Mouse (Mus musculus) regulatory T cell (primary cell): ENCODE results near the gene Nfkb1.

Experiments
- in situ Hi-C: fragments of 300-600 bp; cut with MboI, MseI; formaldehyde crosslinking; loops from one replicate; pipeline ENCODE4 v1.15.1; 2025; ENCODE audit warnings: high pct_unique_total_duplicates

The Nfkb1 gene

GRCm38 (mm10) chr3:135702658-135703057 lies 11.3 kb upstream of the Nfkb1 start:
- in situ Hi-C loops, result no loop called here

GRCm38 (mm10) chr3:135699523-135700264 lies 8.3 kb upstream of the Nfkb1 start:
- in situ Hi-C loops, result no loop called here

GRCm38 (mm10) chr3:135698466-135698975 lies 7.2 kb upstream of the Nfkb1 start:
- in situ Hi-C loops, result no loop called here

DNA sequence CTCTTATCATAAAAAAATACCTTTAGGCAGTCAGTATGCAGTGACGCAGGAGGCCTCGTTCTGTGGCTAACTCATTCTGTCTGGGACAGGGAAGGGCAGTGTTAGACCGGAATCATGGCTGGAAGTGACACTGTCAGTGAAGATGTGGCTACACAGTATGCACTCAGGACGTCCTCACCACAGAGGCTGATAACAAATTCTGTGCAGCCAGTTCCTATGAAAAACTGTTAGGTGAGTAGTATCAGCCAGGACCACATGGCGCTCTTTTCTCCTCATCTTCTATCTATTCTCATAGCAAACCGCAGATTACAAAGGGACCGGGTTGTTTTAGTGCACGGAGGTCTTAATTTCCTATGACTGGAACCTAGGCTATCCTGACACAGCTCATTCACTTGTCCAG lies 4.9 kb upstream of the Nfkb1 start:
- in situ Hi-C loops, result no loop called here

GRCm38 (mm10) chr3:135692999-135693398 lies 1.7 kb upstream of the Nfkb1 start:
- in situ Hi-C loops, result no loop called here

GRCm38 (mm10) chr3:135690568-135691190 lies 668 bp downstream of the Nfkb1 start:
- in situ Hi-C loops, result no loop called here

- in situ Hi-C loops, result no loop called here
Observed at GRCm38 (mm10) chr3:135689773-135690567, 1.4 kb downstream of the Nfkb1 start.

DNA sequence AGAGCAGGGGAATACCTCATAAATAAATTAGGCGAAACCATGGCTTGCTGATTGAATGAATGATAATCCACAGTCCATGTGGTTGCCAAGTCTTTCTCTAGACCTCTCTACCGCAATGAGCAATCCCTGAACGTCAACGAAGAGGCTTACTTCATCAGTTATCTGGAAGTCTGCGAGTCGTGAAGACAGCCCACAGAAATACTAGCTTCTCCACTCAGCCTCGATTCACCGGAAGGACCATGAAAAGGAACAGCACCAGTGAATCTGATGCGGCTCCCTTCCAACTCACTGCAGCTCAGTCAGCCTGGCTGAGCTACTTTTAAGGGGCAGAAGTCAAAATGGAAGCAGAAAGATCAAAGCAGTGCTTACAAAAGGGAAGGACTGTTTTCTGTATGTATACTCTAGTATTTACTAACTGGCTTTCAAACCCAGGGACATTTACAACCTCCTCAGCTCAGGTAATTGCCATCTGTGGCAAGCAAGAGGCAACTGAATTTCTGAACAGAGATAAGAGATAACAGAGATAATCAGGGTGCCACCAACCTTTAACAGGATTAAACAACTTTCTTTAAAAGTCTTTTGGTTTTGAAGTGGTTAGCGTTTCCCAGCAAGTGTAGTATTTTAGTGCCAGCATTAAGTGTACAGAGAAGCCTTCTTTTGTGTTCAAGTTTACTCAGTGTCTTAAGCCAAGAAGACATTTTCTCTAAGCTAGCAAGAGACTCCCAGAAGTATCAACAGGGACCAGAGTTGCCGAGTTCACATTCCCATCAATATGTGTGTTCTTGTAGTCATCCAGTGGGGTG lies 2.2 kb downstream of the Nfkb1 start:
- in situ Hi-C loops, result no loop called here

- in situ Hi-C loops, result no loop called here
Observed at GRCm38 (mm10) chr3:135687965-135688364, 3.4 kb downstream of the Nfkb1 start.

- in situ Hi-C loops, result no loop called here
Observed at GRCm38 (mm10) chr3:135686419-135686818, 4.9 kb downstream of the Nfkb1 start.

DNA sequence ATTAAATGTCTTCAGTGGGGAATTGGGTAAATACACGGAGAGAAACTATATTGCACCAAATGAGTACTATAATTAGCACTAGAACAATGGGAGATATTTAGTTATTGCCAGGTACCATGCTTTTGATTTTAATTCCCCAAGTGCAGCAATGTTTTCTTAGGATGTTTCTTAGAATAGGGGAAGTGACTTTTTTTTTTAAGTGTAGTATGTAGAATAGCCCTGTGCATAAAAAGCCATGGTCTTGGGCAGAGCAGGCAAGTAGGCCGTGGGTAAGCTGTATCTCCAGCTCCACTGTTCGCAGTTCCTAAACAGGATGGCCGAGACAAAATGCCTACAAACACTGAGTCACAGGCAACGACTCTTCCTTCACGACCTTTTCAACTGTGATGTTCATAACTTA lies 8.1 kb downstream of the Nfkb1 start:
- in situ Hi-C loops, result no loop called here

GRCm38 (mm10) chr3:135682240-135682639 lies 9.1 kb downstream of the Nfkb1 start:
- in situ Hi-C loops, result no loop called here

DNA sequence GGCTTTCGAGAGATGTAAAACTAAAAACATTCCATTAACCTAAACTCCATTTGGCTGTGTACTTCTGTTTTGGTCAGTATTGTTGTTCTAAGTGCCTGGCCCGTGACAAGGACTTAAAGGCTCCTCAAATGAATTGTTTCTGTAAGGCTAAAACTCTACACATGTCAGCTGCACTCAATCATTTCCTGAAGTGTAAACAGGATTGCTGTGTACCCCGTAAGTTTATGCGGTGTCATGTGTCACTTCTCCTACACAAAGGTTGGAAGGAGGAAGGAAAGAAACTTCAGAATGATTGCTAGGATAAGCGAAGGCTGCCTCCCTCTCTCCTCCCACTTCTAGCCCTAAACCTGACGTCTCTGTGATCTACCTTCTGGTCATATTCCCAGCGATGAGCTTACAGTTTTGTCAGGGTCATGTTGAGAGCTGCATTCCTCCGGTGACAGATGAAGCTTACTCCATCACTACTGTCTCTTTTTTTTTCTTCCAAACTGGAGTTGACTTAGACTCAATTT lies 10.0 kb downstream of the Nfkb1 start:
- in situ Hi-C loops, result no loop called here

DNA sequence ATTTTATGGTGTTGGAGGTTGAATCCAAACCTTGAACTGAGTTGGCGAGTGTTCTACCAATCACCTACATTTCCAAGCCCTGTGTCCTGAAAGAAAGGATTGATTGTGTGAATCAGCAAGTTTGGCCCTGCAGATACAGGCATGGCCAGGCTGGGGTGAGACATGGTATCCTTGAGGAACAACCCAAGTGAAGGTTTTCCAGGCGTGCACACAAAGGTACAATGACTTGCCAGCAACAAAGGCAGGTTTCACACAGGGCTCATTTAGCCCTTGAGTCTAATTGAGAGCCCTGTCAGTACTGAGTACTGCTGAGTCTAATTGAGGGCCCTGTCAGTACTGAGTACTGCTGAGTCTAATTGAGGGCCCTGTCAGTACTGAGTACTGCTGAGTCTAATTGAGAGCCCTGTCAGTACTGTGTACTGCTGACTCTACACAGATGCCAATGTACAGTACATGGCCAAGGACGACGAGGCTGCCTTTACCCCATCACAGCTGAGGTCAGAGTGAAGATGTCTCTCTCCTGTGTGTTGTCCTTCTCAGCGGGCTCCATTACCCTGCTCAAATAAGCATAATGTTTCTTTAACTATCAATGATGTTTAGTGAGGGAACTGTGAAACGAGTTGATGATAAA lies 11.0 kb downstream of the Nfkb1 start:
- in situ Hi-C loops, result no loop called here

DNA sequence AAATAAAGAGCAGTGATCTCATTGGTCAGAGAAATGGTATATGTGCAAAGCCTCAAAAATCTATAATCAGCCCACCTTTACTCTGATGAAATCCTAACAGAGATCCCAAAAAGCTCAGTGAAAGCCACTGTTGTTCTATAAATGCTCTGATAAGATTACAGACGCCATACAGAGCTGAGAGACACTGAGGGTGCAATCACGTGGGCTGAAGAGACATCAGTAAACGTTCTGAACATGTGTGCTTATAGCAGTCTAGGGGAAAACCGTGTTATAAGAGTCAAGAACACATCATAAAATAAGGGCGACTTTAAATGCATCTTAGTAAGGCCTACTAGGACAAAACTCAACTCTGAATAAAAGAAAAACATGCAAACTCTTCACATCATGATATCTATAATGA lies 14.3 kb downstream of the Nfkb1 start:
- in situ Hi-C loops, result no loop called here

DNA sequence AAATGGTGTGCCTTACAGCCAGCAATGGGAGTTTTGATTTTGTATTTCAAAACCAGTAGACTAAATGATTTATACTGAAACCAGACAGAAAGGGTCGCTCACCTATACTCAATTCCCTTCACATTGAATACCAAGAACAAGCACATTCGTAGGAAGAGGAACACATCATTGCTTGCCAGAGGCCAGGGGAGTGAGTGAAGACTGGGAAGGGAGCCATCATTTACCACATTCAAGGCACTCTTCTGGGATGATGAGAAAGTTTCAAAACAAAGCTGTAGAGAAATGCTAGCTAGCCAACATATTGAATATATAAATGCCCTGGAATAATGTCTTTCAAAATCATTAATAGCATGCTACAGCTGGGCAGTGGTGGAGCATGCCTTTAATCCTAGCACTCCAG lies 15.0 kb downstream of the Nfkb1 start:
- in situ Hi-C loops, result no loop called here

DNA sequence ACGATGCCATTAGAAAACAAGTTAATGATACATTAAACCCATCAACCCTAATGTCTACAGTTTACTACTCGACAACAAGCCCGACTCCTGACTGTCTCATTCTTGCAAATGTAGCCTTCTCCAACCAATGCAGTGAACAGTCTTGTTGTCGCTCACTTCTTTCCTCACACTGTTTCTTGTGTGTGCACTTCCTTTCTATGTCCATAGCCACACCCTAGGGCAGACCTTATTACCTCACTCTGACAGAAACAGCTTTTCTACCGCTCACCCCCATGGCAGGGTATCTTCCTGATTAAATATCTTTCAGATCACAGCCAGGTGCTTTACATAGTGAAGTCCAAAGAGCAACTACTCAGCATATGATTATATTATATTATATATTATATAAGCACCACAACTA lies 15.9 kb downstream of the Nfkb1 start:
- in situ Hi-C loops, result no loop called here

- in situ Hi-C loops, result no loop called here
Observed at GRCm38 (mm10) chr3:135674716-135675392, 16.5 kb downstream of the Nfkb1 start.

DNA sequence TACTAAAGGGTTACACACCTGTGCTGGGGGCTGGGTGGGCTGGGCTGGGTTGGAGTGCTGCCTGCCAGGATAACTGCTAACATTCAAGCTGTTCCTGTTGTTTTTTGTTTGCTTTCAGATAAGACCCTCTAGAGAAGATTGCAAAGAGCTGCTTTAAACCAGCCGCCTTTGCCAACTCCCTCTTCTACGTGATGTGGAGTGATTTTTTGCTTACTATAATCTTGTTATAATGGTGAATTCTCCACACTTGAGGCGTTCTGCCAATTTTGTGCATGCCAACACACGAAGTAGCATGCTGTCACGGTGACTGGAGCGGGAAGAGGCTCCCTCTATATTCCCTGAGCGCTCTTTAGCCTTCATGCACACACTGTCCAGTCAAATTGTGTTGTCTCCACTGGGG lies 17.7 kb downstream of the Nfkb1 start:
- in situ Hi-C loops, result no loop called here

DNA sequence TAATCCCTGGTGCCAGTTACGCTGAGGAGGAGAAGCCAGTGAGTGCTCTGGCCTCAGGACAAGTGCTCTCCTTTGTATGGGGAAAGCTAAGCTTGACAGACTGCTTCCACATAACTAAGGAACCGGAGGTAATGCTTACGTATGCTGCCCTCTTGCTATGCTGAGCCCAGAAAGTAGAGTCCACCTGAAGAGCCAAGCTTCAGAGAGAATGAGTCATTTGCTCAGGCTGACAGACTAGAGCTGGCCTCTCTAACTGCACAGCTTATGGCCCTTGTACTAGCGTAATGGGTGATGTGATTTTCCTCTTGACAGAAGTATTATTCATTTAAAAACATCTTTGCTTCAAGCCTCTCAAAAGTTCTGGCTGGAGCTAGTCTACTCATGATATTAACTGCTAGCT lies 18.3 kb downstream of the Nfkb1 start:
- in situ Hi-C loops, result no loop called here
